Mouse (Mus musculus): ENCODE measurements around the gene Prss40. TPM values are rescaled to one million over a fixed set of nuclear protein-coding genes. Genes with fewer than 3 reads are reported as not detected.

The Prss40 gene
- total RNA-seq (2021): not detected
- long read RNA-seq, experiment 1: 0 reads
- long read RNA-seq, experiment 2: 0 reads

DNA sequence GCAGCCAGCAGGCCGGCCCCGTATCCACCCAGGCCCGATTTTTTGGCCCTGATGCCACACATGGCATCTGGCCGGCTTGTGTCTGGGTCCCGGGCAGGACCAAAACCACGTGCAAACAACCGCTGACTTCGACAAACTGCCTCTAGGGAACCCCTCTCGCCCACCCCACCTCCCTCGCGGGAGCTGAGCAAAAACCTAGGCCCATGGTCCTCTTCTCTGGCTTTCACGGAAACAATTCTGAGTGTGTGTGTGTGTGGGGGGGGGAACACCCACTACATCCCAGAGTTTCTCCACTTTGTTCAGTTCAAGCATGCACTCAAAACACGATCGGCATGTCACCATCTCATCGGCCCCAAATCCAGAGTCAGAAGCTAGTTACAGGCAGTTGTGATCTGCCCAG, at the start of gene Prss40:
Prss40 (minus strand) TSS at position 101 of the 400 bp plus-strand sequence.
- no peak for DNase-seq

DNA sequence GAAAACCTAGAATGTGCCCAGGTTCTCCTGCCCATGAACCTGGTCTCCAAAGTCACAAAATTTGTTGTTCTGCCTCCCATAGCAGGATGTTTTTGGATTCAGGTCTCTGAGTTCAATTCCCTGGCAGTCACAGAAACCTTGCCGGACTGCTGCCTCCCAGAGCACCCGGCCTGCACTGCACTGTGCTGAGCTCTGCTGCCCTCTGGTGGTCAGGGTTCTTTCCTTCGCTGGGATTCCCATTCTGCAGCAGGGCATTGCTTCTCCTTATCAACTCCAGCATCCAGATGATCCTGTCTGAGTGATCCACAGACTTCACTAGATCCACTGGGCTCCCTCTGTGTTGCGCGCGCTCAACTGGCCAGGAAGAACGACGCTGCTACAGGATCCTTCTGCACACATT, 41.6 kb upstream of the Prss40 start:
- DNase-seq: peak; percentile 27 to 71

DNA sequence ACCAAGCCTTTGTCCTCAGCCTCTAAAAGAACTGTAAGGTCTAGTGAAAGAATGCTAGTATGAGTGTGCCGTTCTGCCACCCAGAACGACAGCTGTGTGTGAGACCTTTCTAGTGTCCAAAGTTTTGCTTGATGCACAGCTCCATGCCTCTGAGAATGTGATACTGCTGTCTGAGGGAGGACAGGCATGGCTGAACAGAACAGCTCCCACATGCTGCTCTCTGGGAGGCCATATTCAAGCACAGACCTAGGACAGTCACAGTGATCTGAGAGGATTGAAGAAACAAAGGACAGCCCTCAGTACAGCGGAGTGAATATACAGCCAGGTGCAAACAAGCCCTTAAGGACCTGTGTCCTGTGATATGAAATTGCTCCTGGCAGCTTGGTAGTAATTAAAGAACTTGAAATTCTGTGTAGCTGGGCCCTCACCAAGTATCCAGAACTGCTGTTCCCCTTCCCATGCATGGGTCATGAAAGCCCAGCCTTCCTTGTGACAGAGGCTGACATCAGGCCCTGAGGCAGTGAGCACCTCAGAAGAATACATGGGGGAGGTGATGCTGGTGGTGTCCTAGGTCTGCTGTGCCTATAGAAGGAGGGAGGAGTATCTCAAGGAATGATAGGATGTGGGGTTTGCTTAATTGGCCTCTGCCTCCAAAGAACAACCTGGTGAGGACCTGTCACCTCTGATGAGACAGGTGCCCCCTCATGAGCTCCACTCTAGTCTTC, 40.7 kb upstream of the Prss40 start:
- no peak for DNase-seq

DNA sequence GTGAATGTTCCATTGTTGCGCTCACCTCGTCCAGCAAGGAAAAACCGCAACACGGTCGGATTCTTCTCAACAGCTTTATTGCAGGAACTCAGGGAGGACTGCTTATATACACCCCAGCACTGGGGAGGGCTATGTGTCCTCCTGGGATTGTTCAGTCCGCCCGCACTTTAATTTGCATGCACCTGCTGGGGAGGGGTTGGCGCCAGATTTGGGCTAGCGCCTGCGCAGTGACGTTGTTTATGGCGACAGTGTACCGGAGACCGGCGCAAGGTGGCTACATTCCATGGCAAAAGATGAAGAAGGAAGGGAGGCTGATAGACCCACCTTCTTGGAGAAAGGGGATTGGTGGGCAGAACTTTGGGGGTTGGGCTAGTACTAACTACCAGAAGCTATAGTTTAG, 39.3 kb upstream of the Prss40 start:
- DNase-seq: no peak

DNA sequence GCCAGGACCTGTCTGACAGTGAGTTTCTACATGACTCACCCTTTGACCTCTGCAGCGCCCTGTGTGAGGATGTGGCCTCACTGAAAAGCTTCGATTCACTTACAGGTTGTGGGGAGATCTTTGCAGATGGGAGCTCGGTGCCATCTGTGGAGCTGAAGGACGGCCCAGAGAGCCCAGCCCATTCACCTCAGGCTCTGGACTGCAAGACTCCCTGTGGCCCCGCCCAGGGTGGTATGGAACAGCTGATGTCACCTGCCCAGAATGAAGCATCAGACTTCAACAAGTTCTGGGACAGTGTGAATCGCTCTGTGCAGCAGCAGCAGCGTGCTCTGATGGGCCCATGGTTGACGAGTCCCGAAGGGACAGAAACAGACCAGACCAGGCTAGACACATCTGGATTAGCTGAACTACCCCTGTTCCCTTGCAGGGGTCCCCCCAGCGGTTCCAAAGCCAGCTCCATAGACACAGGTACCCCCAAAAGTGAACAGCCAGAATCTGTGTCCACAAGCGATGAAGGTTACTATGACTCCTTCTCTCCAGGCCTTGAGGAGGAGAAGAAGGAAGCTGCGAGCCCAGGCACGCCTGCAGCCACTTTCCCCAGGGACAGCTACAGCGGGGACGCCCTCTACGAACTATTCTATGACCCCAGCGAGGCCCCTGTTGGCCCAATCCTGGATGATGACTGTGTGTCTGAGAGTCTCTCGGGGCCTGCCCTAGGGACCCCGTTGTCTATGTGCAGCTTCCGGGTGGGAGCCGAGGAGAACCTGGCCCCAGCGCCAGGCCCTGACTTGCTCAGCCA, 26.8 kb upstream of the Prss40 start:
- no peak for DNase-seq

DNA sequence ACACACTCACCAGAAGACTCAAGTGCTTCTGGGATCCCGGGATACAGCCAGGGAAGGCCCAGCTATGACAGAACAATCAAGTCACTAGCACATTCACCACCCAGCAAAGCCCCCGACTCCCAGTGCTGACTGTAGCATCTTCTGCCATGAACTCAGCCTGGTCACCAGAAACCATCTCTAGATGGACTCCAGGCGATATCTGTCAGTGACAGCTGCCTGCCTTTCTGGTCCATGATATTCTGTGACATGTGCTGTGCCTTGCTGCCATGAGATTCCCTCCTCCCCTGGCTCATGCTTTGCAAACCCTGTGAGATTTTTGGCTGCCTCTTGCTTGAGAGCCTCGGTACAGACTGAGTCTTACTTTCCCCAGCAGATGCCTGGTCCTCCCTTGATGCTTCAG, 24.0 kb upstream of the Prss40 start:
- DNase-seq: no peak

DNA sequence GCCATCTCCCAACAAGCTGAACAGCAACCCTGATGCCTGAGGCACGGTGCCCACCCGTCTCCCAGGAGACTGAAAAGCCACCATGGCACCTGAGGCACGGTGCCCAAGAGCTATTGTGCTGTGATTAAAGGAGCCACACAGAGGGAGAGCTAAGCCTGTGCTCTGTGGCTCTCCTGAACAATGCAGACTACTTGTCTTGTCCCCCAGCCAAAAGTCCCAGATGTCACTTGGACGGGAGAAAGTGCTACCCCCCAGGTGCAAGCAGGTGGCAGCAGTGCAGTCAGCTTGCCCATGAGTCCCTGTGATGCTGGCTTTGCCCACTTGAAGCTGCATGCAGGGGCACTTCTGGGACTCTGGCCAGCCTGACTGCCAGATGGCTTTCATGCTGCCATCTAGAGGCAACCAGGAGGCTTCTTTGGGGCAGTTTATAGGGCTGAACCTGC, 23.1 kb upstream of the Prss40 start:
- DNase-seq: no peak

DNA sequence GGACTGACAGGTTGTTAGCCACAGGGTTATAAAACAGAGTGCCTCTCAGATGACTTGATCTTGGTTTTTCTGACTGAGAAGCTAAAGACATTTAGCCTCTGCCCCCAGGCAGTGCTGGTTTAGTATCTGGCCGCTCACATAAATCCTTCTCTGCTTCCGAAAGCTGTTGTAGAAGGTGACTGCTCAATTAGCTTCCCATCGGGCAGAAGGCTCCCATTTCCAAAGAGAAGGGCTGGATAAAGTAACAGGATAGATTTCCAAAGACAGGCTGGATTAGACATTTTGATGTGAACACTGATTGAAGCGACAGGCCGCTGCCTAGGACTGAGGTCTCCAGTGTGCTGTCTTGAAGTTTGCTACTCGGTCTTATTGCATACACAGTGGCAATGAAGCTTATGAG, 21.5 kb upstream of the Prss40 start:
- no peak for DNase-seq

DNA sequence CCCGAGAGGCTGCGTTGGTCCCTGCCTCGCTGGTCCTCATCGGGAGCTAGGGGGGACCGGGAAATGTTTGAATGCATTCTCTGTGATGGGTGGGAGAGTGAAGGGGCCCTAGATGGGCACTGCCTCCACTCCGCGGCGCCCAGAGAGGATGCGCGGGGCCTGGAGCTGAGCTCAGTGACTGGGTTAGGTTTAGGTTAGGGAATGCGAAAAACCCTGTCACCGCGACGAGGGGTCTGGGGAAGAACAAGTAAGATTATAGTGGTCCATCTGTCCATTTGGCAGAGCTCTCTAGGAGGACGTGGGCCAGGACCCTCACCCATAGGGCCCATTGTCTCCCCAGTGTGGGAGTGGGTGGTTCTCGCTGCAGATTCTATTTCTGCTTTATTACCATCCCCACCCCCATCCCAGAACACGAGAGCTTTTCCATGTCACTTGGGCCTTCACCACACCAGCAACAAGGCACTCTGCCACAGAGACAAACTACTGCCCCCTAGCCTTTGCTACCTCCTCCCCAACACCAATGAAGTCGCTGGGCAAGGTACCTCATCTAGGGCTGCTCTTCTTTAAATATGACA, 19.1 kb upstream of the Prss40 start:
- DNase-seq: no peak

DNA sequence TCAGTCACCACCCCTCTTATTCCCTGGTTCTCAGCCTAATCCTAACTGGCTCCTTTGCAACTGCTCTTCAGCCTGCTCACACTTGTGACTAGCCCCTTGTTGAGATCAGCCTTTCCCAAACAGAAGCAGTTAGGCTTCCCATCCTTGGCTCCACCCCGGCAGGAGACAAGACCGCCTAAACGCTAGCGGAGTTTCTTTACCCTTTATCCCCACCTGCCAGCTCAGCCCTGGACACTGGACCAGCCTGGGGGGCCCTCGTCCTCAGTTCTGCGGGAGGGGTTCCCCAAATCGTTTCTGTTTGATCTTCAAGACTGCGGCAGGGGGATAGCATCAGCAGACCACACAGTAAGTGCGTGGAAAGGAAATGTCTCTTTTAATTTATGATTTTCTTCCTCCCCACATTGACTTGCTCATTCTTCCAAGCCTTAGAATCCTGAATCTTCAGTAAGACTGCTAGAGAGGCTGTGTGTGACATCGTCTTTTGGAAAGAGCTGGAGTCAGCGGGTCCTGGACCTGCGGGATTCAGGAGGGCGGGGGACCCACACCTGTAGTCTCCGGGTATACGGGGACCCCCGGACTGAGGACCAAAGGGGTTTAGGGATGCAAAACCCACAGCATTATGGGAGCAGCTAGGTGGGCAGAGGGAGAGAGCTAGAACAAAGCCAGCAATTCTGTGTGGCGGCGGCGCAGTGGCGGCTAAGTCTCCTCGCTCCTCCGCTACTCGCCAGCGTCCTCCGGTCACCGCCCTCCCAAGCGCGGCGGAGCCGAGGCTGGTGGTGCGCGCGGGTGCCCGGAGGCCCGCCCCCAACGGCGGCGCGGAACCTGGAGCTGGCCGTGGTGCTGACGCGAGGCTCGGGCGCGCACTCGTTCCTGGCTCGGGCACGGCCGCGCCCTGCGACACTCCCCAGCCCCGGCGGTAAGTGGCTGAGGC, 18.4 kb upstream of the Prss40 start, which contains the start of gene Amer3:
Amer3 (plus strand) TSS at position 807 of the 931 bp plus-strand sequence.
- DNase-seq: peak; percentile 40

DNA sequence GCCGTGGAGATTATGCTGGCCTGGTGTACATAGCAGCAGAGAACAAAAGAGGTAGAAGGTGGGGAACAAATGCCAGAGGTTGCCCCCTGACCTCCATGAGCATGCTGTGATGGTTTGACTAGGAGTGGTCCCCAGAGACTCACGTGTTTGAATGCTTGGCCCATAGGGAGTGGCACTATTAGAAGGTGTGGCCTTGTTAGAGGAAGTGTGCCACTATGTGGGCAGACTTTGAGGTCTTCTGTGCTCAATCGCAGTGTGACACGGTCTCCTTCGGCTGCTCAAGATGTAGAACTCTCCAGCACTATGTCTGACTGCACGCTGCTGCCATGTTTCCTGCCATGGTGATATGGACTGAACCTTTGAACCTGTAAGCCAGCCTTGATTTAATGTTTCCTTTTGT, 12.5 kb upstream of the Prss40 start:
- no peak for DNase-seq

DNA sequence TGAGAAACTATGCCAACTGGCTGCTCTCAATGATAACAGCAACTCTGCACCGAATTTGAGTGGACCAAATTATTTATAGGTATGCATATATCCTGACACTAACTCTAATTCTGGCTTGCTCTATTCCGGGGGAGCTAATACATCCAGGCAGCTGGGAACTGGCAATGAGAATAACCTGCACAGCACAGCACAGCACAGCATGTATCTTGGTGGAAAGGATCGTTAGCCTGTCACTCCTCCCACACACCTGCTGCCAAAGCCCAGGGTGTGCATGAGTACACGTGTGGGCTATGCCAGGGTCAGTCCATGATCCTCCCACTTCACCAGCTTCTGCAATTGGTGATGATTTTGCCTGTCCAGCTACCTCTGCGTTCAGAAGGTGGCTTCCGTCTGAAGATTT, 10.7 kb upstream of the Prss40 start:
- no peak for DNase-seq

DNA sequence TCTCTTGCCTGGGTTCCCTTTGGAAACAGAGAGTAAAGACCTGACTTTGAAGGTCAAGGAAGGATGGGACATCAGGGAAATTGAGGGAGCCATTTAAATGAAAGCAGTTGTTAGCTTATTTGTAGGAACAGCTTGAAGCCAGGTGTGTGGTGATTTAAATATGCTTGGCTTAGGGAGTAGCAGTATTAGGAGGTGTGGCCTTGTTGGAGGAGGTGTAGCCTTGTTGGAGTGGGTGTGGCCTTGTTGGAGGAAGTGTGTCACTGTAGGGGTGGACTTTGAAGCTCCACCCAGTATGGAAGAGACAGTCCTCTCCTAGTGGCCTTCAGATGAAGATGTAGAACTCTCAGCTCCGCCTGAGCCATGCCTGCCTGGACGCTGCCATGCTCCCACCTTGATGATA, 9.1 kb upstream of the Prss40 start:
- DNase-seq: no peak

DNA sequence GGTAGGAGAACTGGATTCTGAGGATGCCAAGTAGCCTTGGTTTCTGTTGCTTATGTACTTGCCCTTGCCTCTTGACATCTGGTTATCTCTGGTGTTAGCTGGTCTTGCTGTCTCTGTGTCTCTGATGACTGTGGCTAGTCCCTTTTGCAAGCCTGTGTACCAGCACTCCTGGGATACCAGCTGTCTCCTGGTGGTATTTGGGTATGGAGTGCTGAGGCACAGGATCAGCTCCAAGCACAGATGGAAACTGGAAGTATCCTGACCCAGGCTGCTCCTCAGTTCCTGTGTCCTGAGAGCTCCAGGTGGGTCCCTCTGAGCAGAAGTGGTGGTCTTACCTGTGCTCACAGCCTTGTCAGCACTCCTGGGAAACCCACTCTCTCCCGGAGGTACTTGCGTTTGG, 7.4 kb upstream of the Prss40 start:
- DNase-seq: no peak

DNA sequence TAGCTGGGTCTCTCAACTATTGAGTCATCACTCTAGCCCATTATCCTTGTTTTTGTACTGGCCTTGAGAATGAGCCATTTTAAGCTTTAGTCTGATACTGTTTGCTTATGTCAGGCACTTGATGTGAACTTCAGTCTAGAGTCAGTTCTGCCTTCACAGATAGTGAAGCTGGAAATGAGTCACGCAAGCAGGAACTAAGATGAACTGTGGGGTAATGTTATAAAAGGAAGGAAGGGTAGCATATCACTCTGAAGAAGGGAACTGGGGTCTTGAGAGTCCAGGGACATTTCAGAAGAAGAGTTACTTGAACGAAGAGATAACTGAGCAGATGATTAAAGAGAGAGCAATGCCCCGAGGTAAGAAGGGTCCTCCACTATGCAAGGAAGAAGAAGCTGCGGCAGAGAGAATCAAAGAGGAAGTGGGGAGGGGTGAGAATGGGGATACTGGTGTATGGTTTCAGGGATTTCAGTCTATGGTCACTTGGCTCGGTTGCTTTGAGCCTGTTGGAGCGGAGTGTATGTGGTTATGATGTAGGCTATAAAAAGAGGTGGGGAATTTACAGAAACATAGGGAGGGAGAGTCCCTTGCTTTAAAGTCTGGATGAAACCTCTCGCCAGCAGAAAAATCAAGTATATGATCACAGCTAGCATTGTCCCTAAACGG, 3.8 kb upstream of the Prss40 start:
- DNase-seq: no peak

DNA sequence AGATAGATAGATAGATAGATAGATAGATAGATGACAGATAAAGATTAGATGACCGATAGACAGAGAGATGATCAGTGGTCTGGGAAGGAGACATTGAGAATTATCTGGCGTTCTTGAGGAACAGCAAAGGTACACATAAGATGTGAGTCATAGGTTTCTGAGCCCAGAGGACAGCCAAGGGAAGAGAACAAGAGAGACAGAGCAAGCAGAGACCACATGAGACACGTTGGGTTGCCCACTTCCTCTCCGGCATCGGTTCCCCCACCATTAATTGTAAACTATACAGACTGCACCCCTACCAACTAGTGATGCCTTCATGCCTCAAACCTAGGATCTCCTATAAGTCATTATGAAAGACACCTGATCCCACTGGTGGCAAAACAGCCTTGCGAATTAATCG, 6.5 kb downstream of the Prss40 start:
- no peak for DNase-seq

DNA sequence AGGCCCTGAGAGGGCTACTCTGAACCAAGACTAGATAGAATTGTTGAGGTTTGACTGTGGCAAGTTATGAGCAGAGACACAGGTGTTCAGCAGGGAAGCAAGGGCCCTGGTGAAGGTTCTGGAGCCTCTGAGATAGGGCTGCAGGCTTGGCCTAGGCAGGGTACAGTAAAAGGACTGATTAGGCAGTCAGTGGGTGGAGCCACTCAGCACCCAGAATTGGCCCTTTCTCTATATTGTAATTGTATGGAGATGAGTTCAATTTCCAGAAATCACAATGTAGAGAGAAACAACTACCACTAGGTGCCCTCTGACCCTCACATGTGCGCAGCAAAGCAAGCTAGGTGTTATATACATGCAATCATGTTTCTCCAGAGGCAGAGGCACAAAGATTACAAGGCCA, 7.1 kb downstream of the Prss40 start:
- DNase-seq: no peak

DNA sequence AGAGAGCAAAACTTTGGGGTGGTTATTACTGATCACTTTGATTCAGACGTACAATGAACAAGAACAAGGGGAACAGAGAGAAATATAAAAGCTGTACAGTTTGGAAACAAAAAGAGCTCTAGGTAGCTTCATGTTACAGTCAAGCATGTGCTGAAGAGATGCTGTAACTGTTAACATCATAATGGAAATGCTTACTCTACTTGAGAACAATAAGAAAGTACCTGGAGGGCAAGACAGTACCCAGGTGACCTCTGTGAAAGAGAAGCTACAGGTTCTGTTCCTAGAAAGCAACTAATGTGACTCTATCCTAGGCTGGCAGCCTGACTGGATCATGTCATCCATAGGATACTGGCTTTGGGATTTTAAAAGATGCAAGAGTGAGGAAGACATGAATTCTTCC, 13.7 kb downstream of the Prss40 start:
- no peak for DNase-seq

DNA sequence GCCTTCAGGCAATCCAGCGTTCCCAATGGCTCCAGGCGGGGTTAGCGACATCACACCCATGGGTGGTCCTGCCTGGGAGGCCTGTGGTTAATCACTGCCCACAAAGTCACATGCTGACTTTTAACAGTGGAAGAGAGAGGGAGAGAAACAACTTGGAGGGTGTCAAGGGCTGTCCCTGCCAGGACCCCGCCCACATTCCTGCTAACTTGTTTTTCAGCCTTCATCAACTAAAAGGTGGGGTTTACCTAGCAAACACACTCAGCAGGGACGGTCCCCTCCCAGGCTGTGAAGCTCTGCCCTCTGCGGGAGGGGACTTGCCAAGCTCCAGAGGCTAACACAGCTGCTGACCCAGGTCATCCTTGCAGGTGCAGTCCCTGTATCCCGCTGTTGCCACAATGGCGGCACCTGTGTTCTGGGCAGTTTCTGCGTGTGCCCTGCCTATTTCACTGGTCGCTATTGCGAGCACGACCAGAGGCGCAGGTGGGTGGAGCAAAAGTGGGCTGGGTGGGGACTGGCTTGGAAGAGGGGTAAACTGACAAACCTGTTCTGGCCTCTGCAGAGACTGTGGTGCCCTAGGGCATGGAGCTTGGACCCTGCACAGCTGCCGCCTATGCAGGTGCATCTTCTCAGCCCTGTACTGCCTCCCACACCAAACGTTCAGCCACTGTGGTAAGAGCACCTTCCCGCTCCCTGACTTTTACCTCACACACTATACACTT, 23.8 kb downstream of the Prss40 start:
- DNase-seq: no peak

DNA sequence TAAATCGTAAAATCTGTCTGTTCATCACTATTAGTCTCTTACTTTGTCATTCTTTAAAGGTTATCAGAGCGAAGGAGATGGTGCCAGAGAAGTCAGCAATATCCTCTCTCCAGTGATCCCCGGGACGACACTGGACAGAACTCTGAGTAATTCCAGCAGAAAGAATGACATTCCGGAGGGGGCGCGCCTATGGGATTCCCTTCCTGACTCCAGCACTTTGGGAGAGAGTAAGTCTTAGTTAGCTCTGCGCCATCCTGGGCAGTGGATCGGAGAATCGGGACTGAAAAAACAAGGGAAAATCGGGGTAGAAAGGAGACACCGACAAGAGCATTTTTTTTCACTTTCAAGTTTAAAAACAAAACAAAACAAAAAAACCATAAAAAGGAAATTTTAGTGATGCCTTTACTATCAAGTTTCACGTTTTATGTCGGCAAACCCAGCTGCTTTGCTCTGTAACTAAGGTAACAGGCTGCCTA, 24.4 kb downstream of the Prss40 start:
- DNase-seq: no peak

Data from heart, adult 18-20 months (tissue).